Mouse (Mus musculus) intestine, embryonic 16.5 days (tissue): Measurements from ENCODE around the gene Espn. TPM values are rescaled to one million over a fixed set of nuclear protein-coding genes. Genes with fewer than 3 reads are reported as not detected.

Experiments
- ATAC-seq: fragments of 200-750 bp; cut with Nextera tagmentation; 2 replicates; pipeline ENCODE4 v1.8.0; 2017; ENCODE audit warnings: moderate TSS enrichment, moderate library complexity
- H3K27ac ChIP-seq: fragments of 300-500 bp; sonication (generic); 2 replicates; pipeline ENCODE4 v1.5.1; 2014; ENCODE audit warnings: mild to moderate bottlenecking, low read length
- H3K27me3 ChIP-seq: fragments of 300-500 bp; sonication (generic); replicated peaks from 2 replicates; pipeline ENCODE4 v1.6.1; 2014; ENCODE audit warnings: low read length, control low read depth, mixed read lengths; ENCODE audit not compliant: control insufficient read depth, insufficient read depth
- H3K36me3 ChIP-seq: fragments of 300-500 bp; sonication (generic); 2 replicates; pipeline ENCODE4 v1.6.1; 2014; ENCODE audit warnings: low read length, control low read depth; ENCODE audit not compliant: control insufficient read depth, insufficient read depth
- H3K4me1 ChIP-seq: fragments of 300-500 bp; sonication (generic); 2 replicates; pipeline ENCODE4 v1.6.1; 2014; ENCODE audit warnings: low read length, control low read depth, mixed read lengths; ENCODE audit not compliant: control insufficient read depth, insufficient read depth
- H3K4me2 ChIP-seq: fragments of 300-500 bp; sonication (generic); 2 replicates; pipeline ENCODE4 v1.6.1; 2014; ENCODE audit warnings: low read depth, low read length, control low read depth
- H3K4me3 ChIP-seq: fragments of 300-500 bp; sonication (generic); 2 replicates; pipeline ENCODE4 v1.5.1; 2014; ENCODE audit warnings: mild to moderate bottlenecking, low read length
- H3K9ac ChIP-seq: fragments of 300-500 bp; sonication (generic); 2 replicates; pipeline ENCODE4 v1.6.1; 2014; ENCODE audit warnings: low read depth, low read length
- H3K9me3 ChIP-seq: fragments of 300-500 bp; sonication (generic); 2 replicates; pipeline ENCODE4 v1.6.1; 2016; ENCODE audit warnings: low read length, control low read depth; ENCODE audit not compliant: control insufficient read depth
- WGBS: fragments of 180-500 bp; shearing (Covaris S2); extraction: QIAGEN DNeasy Blood & Tissue Kit; methylation state at CpG from one replicate; pipeline ENCODE4 v1.1.7; 2014; 5-methylcytosine and 5-hydroxymethylcytosine counted together
- polyA plus RNA-seq: library from polyadenylated mRNA; unstranded; fragments of >200 nt; fragmentation: Nextera tagmentation; extraction: Ambion mirVana; gene quantifications from 2 replicates; pipeline ENCODE4 v1.2.1, GENCODE M21; 2015

The Espn gene
- polyA plus RNA-seq, result 31.6 and 39.5 TPM in 2 replicates

DNA sequence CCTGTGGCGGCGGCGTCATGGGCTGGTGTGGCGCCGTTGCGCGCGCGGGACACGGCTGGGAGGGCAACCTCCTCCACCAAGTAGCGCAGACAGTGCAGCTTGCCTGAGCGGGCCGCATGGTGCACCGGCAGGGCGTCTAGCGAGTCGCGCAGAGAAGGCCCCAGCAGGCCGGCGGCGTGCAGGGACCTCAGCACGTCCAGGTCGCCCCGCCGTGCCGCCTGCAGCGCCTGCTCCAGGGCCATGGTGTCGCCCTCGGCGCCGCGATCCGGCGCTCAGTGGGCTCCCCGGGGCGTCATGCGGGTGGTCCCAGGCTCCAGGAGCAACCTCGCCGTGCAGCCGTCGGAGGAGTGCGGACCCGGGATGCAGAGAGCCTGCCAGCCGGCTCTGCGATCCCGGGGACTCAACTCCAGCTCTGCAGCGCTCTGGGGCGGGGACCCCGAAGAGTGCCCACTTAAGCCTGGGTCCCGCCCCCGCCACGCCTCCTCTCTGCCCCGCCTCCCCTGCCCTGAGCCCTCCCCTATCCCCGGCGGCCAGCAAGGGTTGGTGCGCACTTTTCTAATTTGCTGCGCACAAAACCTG is at the start of gene Espn:
Gene Espn (minus strand): TSS at position 406 of the 579 bp plus-strand sequence.
- ATAC-seq, result peak; percentile 78
- Histone ChIP-seq H3K9me3 (no peaks in the 10 kb centered on the region), H3K4me1 (peaks cover 16% of the 10 kb centered on the region), H3K4me2 (peak within 1 kb of the TSS; percentile 84), H3K36me3 (no peaks in the 10 kb centered on the region), H3K9ac (peak within 1 kb of the TSS; percentile 55), H3K4me3 (peak within 1 kb of the TSS; percentile 50), H3K27me3 (peaks cover 36% of the 10 kb centered on the region), H3K27ac (no peak within 1 kb of the TSS)
- WGBS, result under 1% methylated on average over 57 of the region's 57 CpGs

DNA sequence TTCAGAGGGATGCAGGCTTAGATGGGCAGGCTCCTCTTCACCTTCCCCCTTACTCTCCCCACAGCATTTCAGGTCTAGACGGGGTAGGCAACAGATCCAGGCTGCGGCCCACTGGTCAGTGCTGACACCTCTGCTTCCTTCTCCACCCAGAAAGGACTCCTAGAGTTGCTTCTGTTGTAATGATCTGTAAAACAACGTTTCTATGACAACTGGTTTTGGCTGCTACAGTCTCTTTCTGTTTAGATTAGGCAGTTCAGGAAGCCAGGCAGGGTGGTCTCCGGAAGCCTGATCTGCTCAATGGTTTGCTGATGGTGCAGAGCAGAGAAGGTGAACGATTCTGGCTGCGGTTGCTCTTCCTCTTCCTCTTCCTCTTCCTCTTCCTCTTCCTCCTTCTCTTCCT is 49.3 kb upstream of the Espn start:
- Histone ChIP-seq H3K27ac (no peak overlapping the region), H3K27me3 (no peaks in the 10 kb centered on the region), H3K4me3 (no peak overlapping the region), H3K9ac (no peak overlapping the region), H3K36me3 (no peaks in the 10 kb centered on the region), H3K4me2 (no peak overlapping the region), H3K4me1 (peaks cover 26% of the 10 kb centered on the region), H3K9me3 (no peaks in the 10 kb centered on the region)
- WGBS, result 46% methylated on average over 6 of the region's 6 CpGs
- peak; percentile 60; the same call in 1 of the 2 replicates for ATAC-seq

DNA sequence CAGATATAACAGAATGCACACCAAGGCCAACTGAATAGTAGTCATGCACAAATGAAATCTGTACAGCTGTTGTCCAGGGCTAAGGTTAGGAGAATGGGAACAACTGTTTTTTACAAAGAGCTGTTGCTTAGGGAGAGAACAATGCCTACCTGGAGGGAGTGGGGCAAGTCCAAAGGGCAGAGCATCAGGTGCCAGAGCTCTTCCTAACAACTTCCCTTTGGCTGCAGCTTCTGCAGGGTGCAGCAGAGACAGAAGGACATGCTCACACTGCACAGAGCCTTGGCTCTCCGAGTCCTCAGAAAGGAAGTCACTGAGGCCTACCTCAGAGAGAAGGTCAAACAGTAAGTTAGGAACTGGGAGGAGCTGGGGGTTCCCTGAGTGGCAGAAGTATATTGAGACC is 47.4 kb upstream of the Espn start:
- no peak overlapping the region for H3K4me2 ChIP-seq
- no peak overlapping the region for H3K4me3 ChIP-seq
- peak; percentile 77 for ATAC-seq
- no peaks in the 10 kb centered on the region for H3K36me3 ChIP-seq
- H3K27me3 ChIP-seq, result no peaks in the 10 kb centered on the region
- H3K4me1 ChIP-seq, result peaks cover 24% of the 10 kb centered on the region
- no peaks in the 10 kb centered on the region for H3K9me3 ChIP-seq
- no peak overlapping the region for H3K27ac ChIP-seq
- 50% methylated on average over 1 of the region's 1 CpGs for WGBS
- no peak overlapping the region for H3K9ac ChIP-seq

DNA sequence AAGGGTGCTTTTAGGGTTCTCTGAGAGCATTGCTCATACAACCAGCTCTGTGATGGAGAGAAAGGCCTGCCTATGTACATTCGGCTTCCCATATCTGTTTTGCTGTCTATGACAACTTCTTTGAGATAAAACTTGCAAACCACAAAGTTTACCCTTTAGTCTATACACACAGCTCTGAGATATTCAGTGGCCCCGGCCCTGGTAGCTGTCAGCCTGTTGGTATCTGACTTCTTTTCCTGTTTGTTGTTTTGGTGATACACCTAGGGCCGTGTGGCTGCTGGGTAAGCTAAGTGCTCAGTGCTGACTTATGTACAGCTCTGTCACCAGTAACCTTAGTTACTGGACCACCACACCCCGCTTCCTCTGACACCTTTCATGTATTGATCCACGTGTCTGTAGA is 45.4 kb upstream of the Espn start:
- 64% methylated on average over 5 of the region's 5 CpGs for WGBS
- Histone ChIP-seq H3K27me3 (no peaks in the 10 kb centered on the region), H3K9ac (no peak overlapping the region), H3K4me1 (peaks cover 19% of the 10 kb centered on the region), H3K36me3 (no peaks in the 10 kb centered on the region), H3K27ac (no peak overlapping the region), H3K4me3 (no peak overlapping the region), H3K4me2 (no peak overlapping the region), H3K9me3 (no peaks in the 10 kb centered on the region)
- ATAC-seq, result no peak

DNA sequence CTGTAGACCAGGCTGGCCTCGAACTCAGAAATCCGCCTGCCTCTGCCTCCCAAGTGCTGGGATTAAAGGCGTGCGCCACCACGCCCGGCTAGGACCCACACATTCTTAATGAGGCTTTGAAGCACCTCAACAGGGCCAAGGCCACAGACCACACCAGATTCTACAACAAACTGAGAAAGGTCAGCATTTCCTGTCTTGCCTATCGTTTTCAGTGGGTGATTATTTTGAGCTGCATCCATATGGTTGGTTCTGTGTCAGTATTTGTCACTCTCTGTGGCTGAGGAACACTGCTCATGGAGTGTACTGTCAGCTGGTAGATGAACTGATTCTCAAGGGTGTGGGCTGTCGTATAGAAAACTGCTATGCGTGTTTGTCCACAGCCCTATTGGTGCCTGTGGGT is 44.1 kb upstream of the Espn start:
- peaks cover 13% of the 10 kb centered on the region for H3K4me1 ChIP-seq
- H3K4me2 ChIP-seq, result no peak overlapping the region
- H3K9me3 ChIP-seq, result no peaks in the 10 kb centered on the region
- 89% methylated on average over 8 of the region's 9 CpGs for WGBS
- no peaks in the 10 kb centered on the region for H3K36me3 ChIP-seq
- no peaks in the 10 kb centered on the region for H3K27me3 ChIP-seq
- no peak overlapping the region for H3K9ac ChIP-seq
- H3K27ac ChIP-seq, result no peak overlapping the region
- no peak overlapping the region for H3K4me3 ChIP-seq
- ATAC-seq, result no peak

DNA sequence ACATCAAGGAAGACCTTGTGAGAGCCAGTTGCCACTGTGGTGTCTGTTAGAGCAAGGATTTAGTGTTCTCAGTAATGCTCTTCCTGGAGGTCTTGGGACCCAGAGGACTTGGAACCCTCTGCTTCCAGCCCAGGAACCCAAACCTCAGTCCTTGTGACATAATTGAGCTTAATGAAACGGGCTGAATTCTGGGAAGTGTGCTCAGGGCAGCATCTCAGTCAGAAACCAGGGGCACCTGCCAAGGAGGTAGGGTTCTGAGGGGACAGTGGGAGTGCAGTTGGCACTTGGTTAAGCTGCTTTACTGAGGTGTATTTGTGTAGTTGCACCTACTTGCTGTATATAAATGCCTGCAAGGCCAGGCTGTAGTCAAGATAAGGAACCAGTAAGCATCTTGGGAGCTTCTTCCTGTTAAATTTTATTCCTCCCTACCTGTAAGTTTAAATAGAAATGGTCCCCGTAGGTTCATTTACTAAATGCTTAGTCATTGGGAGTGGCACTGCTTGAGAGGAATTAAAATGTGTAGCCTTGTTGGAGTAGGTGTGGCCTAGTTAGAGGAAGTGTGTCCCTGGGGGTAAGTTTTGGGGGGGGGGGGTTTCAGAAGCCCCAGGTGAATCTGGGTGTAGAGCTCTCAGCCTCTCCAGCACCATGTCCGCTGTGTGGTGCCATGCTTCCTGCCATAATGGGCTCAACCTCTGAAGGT is 42.5 kb upstream of the Espn start:
- ATAC-seq, result no peak
- WGBS, result 77% methylated on average over 3 of the region's 3 CpGs

DNA sequence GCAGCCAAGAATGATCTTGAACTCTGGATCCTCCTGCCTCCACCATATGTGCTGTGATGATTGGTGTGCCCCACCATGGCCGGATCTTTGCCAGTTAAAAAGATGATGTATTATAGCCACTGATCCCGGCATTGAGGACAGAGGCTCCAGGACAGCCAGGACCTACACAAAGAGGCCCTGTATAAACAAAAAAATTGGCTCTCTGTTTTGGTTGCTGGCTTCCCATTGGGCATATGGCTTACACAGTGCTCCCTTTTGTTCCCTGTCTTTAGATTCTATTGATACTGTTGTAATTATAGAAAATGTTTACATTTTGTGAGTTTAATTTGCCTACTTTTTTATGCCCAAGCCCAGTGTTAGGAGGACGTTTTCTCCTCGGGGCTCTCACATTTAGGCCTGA is 40.4 kb upstream of the Espn start:
- no peaks in the 10 kb centered on the region; the same call in 1 of the 2 replicates for H3K4me1 ChIP-seq
- no peak for ATAC-seq
- no peak overlapping the region for H3K27ac ChIP-seq

More for the DNA sequence above, 42.5 kb upstream of the Espn start:
- no peaks in the 10 kb centered on the region for H3K9me3 ChIP-seq
- H3K4me3 ChIP-seq, result no peak overlapping the region
- no peak overlapping the region for H3K4me2 ChIP-seq
- H3K9ac ChIP-seq, result no peak overlapping the region
- no peaks in the 10 kb centered on the region for H3K27me3 ChIP-seq
- H3K27ac ChIP-seq, result no peak overlapping the region
- peaks cover under 1% of the 10 kb centered on the region for H3K4me1 ChIP-seq
- no peaks in the 10 kb centered on the region for H3K36me3 ChIP-seq

DNA sequence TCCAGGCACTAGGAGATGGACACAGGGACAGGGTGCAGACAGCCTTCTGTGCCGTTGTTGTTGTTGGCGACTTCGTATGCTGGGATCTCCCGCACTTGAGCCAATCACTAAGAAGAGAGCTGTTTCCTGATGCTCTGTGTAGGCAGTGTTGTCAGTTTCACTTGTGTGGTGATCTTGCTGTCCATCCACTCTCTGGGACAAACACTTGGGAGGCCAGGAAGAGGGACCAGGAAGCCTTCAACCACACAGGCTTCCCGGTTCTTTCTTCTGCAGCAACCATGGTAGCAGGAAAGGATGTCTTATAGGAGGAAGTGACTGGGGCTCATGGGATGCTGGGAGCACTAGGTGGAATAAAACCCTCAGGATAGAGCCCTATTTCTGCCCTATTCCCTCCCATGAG is 38.5 kb upstream of the Espn start:
- 77% methylated on average over 5 of the region's 5 CpGs for WGBS
- Histone ChIP-seq H3K27me3 (no peaks in the 10 kb centered on the region), H3K27ac (no peak overlapping the region)

More for the DNA sequence above, 40.4 kb upstream of the Espn start:
- no peak overlapping the region for H3K4me3 ChIP-seq
- H3K9me3 ChIP-seq, result no peaks in the 10 kb centered on the region
- no peak overlapping the region for H3K9ac ChIP-seq
- H3K4me2 ChIP-seq, result no peak overlapping the region
- 61% methylated on average over 4 of the region's 4 CpGs for WGBS
- H3K36me3 ChIP-seq, result no peaks in the 10 kb centered on the region
- no peaks in the 10 kb centered on the region for H3K27me3 ChIP-seq

DNA sequence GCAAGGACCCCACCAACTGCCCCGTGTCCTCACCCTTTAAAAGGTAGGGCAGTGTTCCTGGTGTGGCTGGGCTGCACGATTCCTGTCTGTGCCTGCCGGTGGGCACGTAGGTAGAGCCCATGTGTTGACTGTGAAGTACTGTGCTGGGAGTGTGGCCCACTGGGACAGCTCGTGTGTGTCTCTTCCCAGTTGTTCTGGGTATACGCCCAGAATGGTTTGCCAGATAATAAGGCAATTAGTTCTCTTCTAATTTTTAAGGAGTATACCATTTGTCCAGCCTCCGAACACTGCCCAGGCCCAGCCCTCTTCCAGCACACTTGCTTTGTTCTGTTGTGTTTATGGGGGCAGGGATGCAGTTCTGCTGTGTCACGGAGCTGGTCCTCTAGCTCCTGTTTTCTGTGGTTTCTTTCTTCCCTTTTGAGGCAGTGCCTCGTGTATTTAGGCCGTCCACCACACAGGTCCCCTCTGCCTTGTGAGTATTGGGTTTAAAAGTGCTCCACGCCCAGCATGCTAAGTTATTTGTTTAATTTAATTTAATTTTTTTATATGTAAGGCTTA is 38.0 kb upstream of the Espn start:
- no peak for ATAC-seq
- no peaks in the 10 kb centered on the region for H3K9me3 ChIP-seq
- H3K9ac ChIP-seq, result no peak overlapping the region
- H3K36me3 ChIP-seq, result no peaks in the 10 kb centered on the region
- no peak overlapping the region for H3K27ac ChIP-seq
- 73% methylated on average over 11 of the region's 11 CpGs for WGBS
- H3K4me1 ChIP-seq, result peaks cover 17% of the 10 kb centered on the region
- H3K4me2 ChIP-seq, result no peak overlapping the region
- no peak overlapping the region for H3K4me3 ChIP-seq
- no peaks in the 10 kb centered on the region for H3K27me3 ChIP-seq

More for the DNA sequence above, 38.5 kb upstream of the Espn start:
- H3K9ac ChIP-seq, result no peak overlapping the region
- no peaks in the 10 kb centered on the region for H3K36me3 ChIP-seq
- no peak overlapping the region for H3K4me3 ChIP-seq
- ATAC-seq, result no peak
- no peak overlapping the region for H3K4me2 ChIP-seq
- H3K4me1 ChIP-seq, result peaks cover 12% of the 10 kb centered on the region
- no peaks in the 10 kb centered on the region for H3K9me3 ChIP-seq
